Mouse (Mus musculus): ENCODE measurements around the gene Btbd7. TPM values are rescaled to one million over a fixed set of nuclear protein-coding genes. Genes with fewer than 3 reads are reported as not detected.
A peak's percentile ranks its signal among the peaks of the same experiment; 100 is the strongest.

Gene Btbd7
- polyA plus RNA-seq, 2 experiments: 3.9 to 4.2 TPM

- no peak for DNase-seq (ENCODE audit: low read depth in 3 of 3, low spot score in 3 of 3)
- peak; percentile 57 for ATAC-seq (ENCODE audit: insufficient read depth)
- no peaks in the 10 kb centered on the region for H3K9me3 ChIP-seq (ENCODE audit: control insufficient read depth, low read length)
- peak overlapping the region; percentile 95 for H3K9ac ChIP-seq (replicated peaks)
- H3K27ac ChIP-seq: peak overlapping the region; percentile 77
- peaks cover 13 to 22% of the 10 kb centered on the region in 2 experiments for H3K4me1 ChIP-seq (replicated peaks; ENCODE audit: control insufficient read depth in 2 of 2, insufficient read depth in 2 of 2, low read length in 1 of 2)
- 1% methylated on average over 33 of the region's 33 CpGs for WGBS (ENCODE audit: insufficient replicate concordance)
- peaks cover 7% of the 10 kb centered on the region for H3K36me3 ChIP-seq (replicated peaks; ENCODE audit: control insufficient read depth, insufficient read depth, low read depth)
- H3K4me3 ChIP-seq (ENCODE audit: insufficient read depth in 1 of 2, low read depth in 2 of 2, low read length in 2 of 2): peak overlapping the region; percentile 77 to 98
- H3K27me3 ChIP-seq (ENCODE audit: control insufficient read depth, insufficient read depth, low read length): no peaks in the 10 kb centered on the region
- H3K4me2 ChIP-seq (ENCODE audit: low read depth): peak overlapping the region; percentile 86
- TF ChIP-seq EP300 (IDR thresholded peaks at IDR 0.05; ENCODE audit: low read depth) (no peak), CTCF (IDR thresholded peaks at IDR 0.05; ENCODE audit: low read depth) (no peak)
These were observed 135.2 kb downstream of the Btbd7 start for GRCm38 (mm10) chr12:102743036-102743588.

GRCm38 (mm10) chr12:102742056-102742455 lies 136.2 kb downstream of the Btbd7 start:
- no peak overlapping the region for H3K27ac ChIP-seq
- H3K4me3 ChIP-seq (ENCODE audit: insufficient read depth in 1 of 2, low read depth in 2 of 2, low read length in 2 of 2): no peak overlapping the region
- no peak overlapping the region for H3K9ac ChIP-seq (replicated peaks)
- DNase-seq (ENCODE audit: low read depth in 3 of 3, low spot score in 3 of 3) (no peak), ATAC-seq (ENCODE audit: insufficient read depth) (no peak)
- no peak overlapping the region for H3K4me2 ChIP-seq (ENCODE audit: low read depth)
- WGBS (ENCODE audit: insufficient replicate concordance): 47% methylated on average over 7 of the region's 7 CpGs
- H3K9me3 ChIP-seq (ENCODE audit: control insufficient read depth, low read length): no peaks in the 10 kb centered on the region
- no peak for TF ChIP-seq EP300 (IDR thresholded peaks at IDR 0.05; ENCODE audit: low read depth)
- TF ChIP-seq CTCF (IDR thresholded peaks at IDR 0.05; ENCODE audit: low read depth): no peak
- H3K27me3 ChIP-seq (ENCODE audit: control insufficient read depth, insufficient read depth, low read length): no peaks in the 10 kb centered on the region
- peaks cover 13 to 20% of the 10 kb centered on the region in 2 experiments for H3K4me1 ChIP-seq (replicated peaks; ENCODE audit: control insufficient read depth in 2 of 2, insufficient read depth in 2 of 2, low read length in 1 of 2)
- peaks cover 3% of the 10 kb centered on the region for H3K36me3 ChIP-seq (replicated peaks; ENCODE audit: control insufficient read depth, insufficient read depth, low read depth)

- no peak overlapping the region for H3K27ac ChIP-seq
- no peaks in the 10 kb centered on the region for H3K27me3 ChIP-seq (ENCODE audit: control insufficient read depth, insufficient read depth, low read length)
- no peak for DNase-seq (ENCODE audit: low read depth in 3 of 3, low spot score in 3 of 3)
- no peaks in the 10 kb centered on the region for H3K36me3 ChIP-seq (replicated peaks; ENCODE audit: control insufficient read depth, insufficient read depth, low read depth)
- peaks cover 13 to 18% of the 10 kb centered on the region in 2 experiments for H3K4me1 ChIP-seq (replicated peaks; ENCODE audit: control insufficient read depth in 2 of 2, insufficient read depth in 2 of 2, low read length in 1 of 2)
- H3K9me3 ChIP-seq (ENCODE audit: control insufficient read depth, low read length): no peaks in the 10 kb centered on the region
- H3K4me2 ChIP-seq (ENCODE audit: low read depth): no peak overlapping the region
- H3K9ac ChIP-seq (replicated peaks): no peak overlapping the region
- WGBS (ENCODE audit: insufficient replicate concordance): 60% methylated on average over 3 of the region's 3 CpGs
- ATAC-seq (ENCODE audit: insufficient read depth): no peak
- H3K4me3 ChIP-seq (ENCODE audit: insufficient read depth in 1 of 2, low read depth in 2 of 2, low read length in 2 of 2): no peak overlapping the region
- TF ChIP-seq CTCF (IDR thresholded peaks at IDR 0.05; ENCODE audit: low read depth) (peak; percentile 47; the same call in 1 of the 2 replicates), EP300 (IDR thresholded peaks at IDR 0.05; ENCODE audit: low read depth) (no peak)
These were observed 138.0 kb downstream of the Btbd7 start for GRCm38 (mm10) chr12:102740285-102740684.

- no peak overlapping the region for H3K27ac ChIP-seq
- ATAC-seq (ENCODE audit: insufficient read depth) (no peak), DNase-seq (ENCODE audit: low read depth in 3 of 3, low spot score in 3 of 3) (no peak)
- no peak overlapping the region for H3K9ac ChIP-seq (replicated peaks)
- H3K27me3 ChIP-seq (ENCODE audit: control insufficient read depth, insufficient read depth, low read length): no peaks in the 10 kb centered on the region
- no peak overlapping the region for H3K4me2 ChIP-seq (ENCODE audit: low read depth)
- no peaks in the 10 kb centered on the region for H3K36me3 ChIP-seq (replicated peaks; ENCODE audit: control insufficient read depth, insufficient read depth, low read depth)
- TF ChIP-seq CTCF (IDR thresholded peaks at IDR 0.05; ENCODE audit: low read depth): no peak
- TF ChIP-seq EP300 (IDR thresholded peaks at IDR 0.05; ENCODE audit: low read depth): no peak
- H3K9me3 ChIP-seq (ENCODE audit: control insufficient read depth, low read length): no peaks in the 10 kb centered on the region
- peaks cover 9 to 11% of the 10 kb centered on the region in 2 experiments for H3K4me1 ChIP-seq (replicated peaks; ENCODE audit: control insufficient read depth in 2 of 2, insufficient read depth in 2 of 2, low read length in 1 of 2)
- WGBS (ENCODE audit: insufficient replicate concordance): 71% methylated on average over 5 of the region's 5 CpGs
- H3K4me3 ChIP-seq (ENCODE audit: insufficient read depth in 1 of 2, low read depth in 2 of 2, low read length in 2 of 2): no peak overlapping the region
These were observed 139.2 kb downstream of the Btbd7 start for GRCm38 (mm10) chr12:102739096-102739495.

- no peak overlapping the region for H3K9ac ChIP-seq (replicated peaks)
- H3K9me3 ChIP-seq (ENCODE audit: control insufficient read depth, low read length): no peaks in the 10 kb centered on the region
- ATAC-seq (ENCODE audit: insufficient read depth): no peak
- DNase-seq (ENCODE audit: low read depth in 3 of 3, low spot score in 3 of 3): peak in 1 of 3 experiments; percentile 36
- TF ChIP-seq CTCF (IDR thresholded peaks at IDR 0.05; ENCODE audit: low read depth) (peak; percentile 85), EP300 (IDR thresholded peaks at IDR 0.05; ENCODE audit: low read depth) (no peak)
- H3K27ac ChIP-seq: no peak overlapping the region
- 2% methylated on average over 5 of the region's 5 CpGs for WGBS (ENCODE audit: insufficient replicate concordance)
- no peak overlapping the region for H3K4me3 ChIP-seq (ENCODE audit: insufficient read depth in 1 of 2, low read depth in 2 of 2, low read length in 2 of 2)
- peaks cover 11 to 23% of the 10 kb centered on the region in 2 experiments for H3K4me1 ChIP-seq (replicated peaks; ENCODE audit: control insufficient read depth in 2 of 2, insufficient read depth in 2 of 2, low read length in 1 of 2)
- no peaks in the 10 kb centered on the region for H3K36me3 ChIP-seq (replicated peaks; ENCODE audit: control insufficient read depth, insufficient read depth, low read depth)
- H3K4me2 ChIP-seq (ENCODE audit: low read depth): no peak overlapping the region
- H3K27me3 ChIP-seq (ENCODE audit: control insufficient read depth, insufficient read depth, low read length): no peaks in the 10 kb centered on the region
These were observed 144.9 kb downstream of the Btbd7 start for GRCm38 (mm10) chr12:102733381-102733780.
